Mouse (Mus musculus) megakaryocyte, embryonic 14.5 days (primary cell): Measurements from ENCODE around the gene Ehhadh.

Source experiments
- FLI1 ChIP-seq: IDR thresholded peaks from 2 replicates; pipeline ENCODE4 v1.6.1; 2012; ENCODE audit warnings: low read length, inconsistent platforms, mixed read lengths
- GATA1 ChIP-seq: IDR thresholded peaks from 3 replicates; pipeline ENCODE4 v1.6.1; 2012; ENCODE audit warnings: mixed read lengths, low read length, inconsistent platforms, borderline replicate concordance

- TF ChIP-seq GATA1 = no peak
- no peak for TF ChIP-seq FLI1
Observed at GRCm38 (mm10) chr16:21787516-21788353, at the start of gene Ehhadh.
